ENCODE assay signal across 25 mouse cellular contexts in genomic region chr7:137745575-137745974, GRCm38 (mm10).
DNase-seq lines count a peak whose midpoint lies in the region; ATAC-seq and TF ChIP-seq lines count a peak whose summit lies in the region.
"Had no signal": no experiment of that assay in that cellular context is flagged by ENCODE, and none has a peak within 500 bp of the region (broad histone marks: within the 10 kb centered on the region; RNA-seq: fewer than 3 reads in every experiment).

No protein-coding gene starts in this region.

- 42% methylated on average over 1 of the region's 1 CpGs for WGBS in lung, postnatal 0 days

- DNase-seq in heart, adult 9 months (ENCODE audit: low spot score in 2 of 2) = peak; percentile 19 to 45
- no peak for DNase-seq in heart, postnatal 4 days
- DNase-seq in lung, postnatal 0 days (ENCODE audit: low spot score) = peak; percentile 75
- DNase-seq in lung, postnatal 4 days = no peak
- DNase-seq in lung, postnatal 25 days (ENCODE audit: low spot score) = peak; percentile 17
- peak; percentile 13 for DNase-seq in testis, postnatal 10 days (ENCODE audit: low spot score)
- no peak for DNase-seq in left cerebral cortex, postnatal 25 days (ENCODE audit: low spot score in 2 of 2)
- DNase-seq: adrenal gland, postnatal 25 days; B cell, adult 2 months; cerebellum, adult 18-20 months; forebrain, postnatal 0 days; kidney, postnatal 25 days; liver, embryonic 13.5 days; thymus, postnatal 25 days had no signal

- intact Hi-C loops in left cerebral cortex, postnatal 25 days (cut with DNase I) = no loop called here

- no peak overlapping the region for H3K4me3 ChIP-seq in lung, postnatal 0 days (ENCODE audit: low read depth, low read length)
- H3K4me3 ChIP-seq: embryonic facial prominence, embryonic 15.5 days; forebrain, embryonic 12.5 days; heart, embryonic 10.5 days; heart, embryonic 15.5 days; left cerebral cortex, adult 2 months; limb, embryonic 15.5 days; liver, embryonic 13.5 days; neural tube, embryonic 12.5 days had no signal

- H3K27me3 ChIP-seq in lung, postnatal 0 days (replicated peaks; ENCODE audit: insufficient read depth, low read length) = no peaks in the 10 kb centered on the region
- H3K27me3 ChIP-seq: embryonic facial prominence, embryonic 15.5 days; forebrain, embryonic 12.5 days; heart, embryonic 15.5 days; limb, embryonic 15.5 days; liver, embryonic 13.5 days; neural tube, embryonic 12.5 days had no signal

- no peaks in the 10 kb centered on the region for H3K36me3 ChIP-seq in lung, postnatal 0 days (ENCODE audit: insufficient read depth, low read length)
- H3K36me3 ChIP-seq: embryonic facial prominence, embryonic 15.5 days; forebrain, embryonic 12.5 days; heart, embryonic 10.5 days; heart, embryonic 15.5 days; limb, embryonic 15.5 days; liver, embryonic 13.5 days; neural tube, embryonic 12.5 days had no signal

- no peaks in the 10 kb centered on the region for H3K4me1 ChIP-seq in lung, postnatal 0 days (ENCODE audit: insufficient read depth, low read depth, low read length)
- H3K4me1 ChIP-seq: heart, embryonic 15.5 days; limb, embryonic 15.5 days; liver, embryonic 13.5 days; neural tube, embryonic 12.5 days had no signal

- H3K4me2 ChIP-seq in lung, postnatal 0 days (replicated peaks; ENCODE audit: low read depth, low read length) = no peak overlapping the region
- H3K4me2 ChIP-seq: embryonic facial prominence, embryonic 15.5 days; forebrain, embryonic 12.5 days; heart, embryonic 15.5 days; hindbrain, embryonic 14.5 days; limb, embryonic 15.5 days; liver, embryonic 13.5 days; midbrain, embryonic 11.5 days; neural tube, embryonic 12.5 days had no signal

- no peak overlapping the region for H3K27ac ChIP-seq in lung, postnatal 0 days (ENCODE audit: low read length)
- H3K27ac ChIP-seq: embryonic facial prominence, embryonic 15.5 days; forebrain, embryonic 12.5 days; heart, embryonic 10.5 days; heart, embryonic 15.5 days; hindbrain, embryonic 14.5 days; left cerebral cortex, adult 2 months; limb, embryonic 15.5 days; liver, embryonic 13.5 days; neural tube, embryonic 12.5 days had no signal

- H3K9me3 ChIP-seq in lung, postnatal 0 days (ENCODE audit: low read length) = no peaks in the 10 kb centered on the region
- H3K9me3 ChIP-seq: embryonic facial prominence, embryonic 15.5 days; forebrain, embryonic 12.5 days; heart, embryonic 10.5 days; heart, embryonic 15.5 days; limb, embryonic 15.5 days; liver, embryonic 13.5 days; neural tube, embryonic 12.5 days had no signal

- no peak for TF ChIP-seq CTCF in lung, postnatal 0 days (IDR thresholded peaks at IDR 0.05)

- peak; percentile 69 for TF ChIP-seq EP300 in lung, postnatal 0 days (IDR thresholded peaks at IDR 0.05)

- peak; percentile 61 for ATAC-seq in lung, postnatal 0 days
- ATAC-seq: forebrain, postnatal 0 days; intestine, postnatal 0 days; midbrain, embryonic 16.5 days had no signal

- no peak overlapping the region for H3K9ac ChIP-seq in lung, postnatal 0 days (replicated peaks; ENCODE audit: low read depth)
- H3K9ac ChIP-seq: embryonic facial prominence, embryonic 15.5 days; forebrain, embryonic 12.5 days; forebrain, postnatal 0 days; heart, embryonic 15.5 days; hindbrain, embryonic 14.5 days; limb, embryonic 15.5 days; liver, embryonic 13.5 days; neural tube, embryonic 12.5 days had no signal

Comparison
In these comparisons a context has a peak if more than half of its experiments do, and no peak if none do; other contexts are left out.
1. DNase-seq: peak in heart, adult 9 months (2 of 2), lung, postnatal 0 days (single experiment), lung, postnatal 25 days (single experiment) and testis, postnatal 10 days (single experiment); none in heart, postnatal 4 days (single experiment), lung, postnatal 4 days (0 of 2) and left cerebral cortex, postnatal 25 days (0 of 2).